Mouse (Mus musculus) olfactory bulb, adult 2 months (tissue): Measurements from ENCODE around the gene AI481877. TPM values are rescaled to one million over a fixed set of nuclear protein-coding genes. Genes with fewer than 3 reads are reported as not detected.
A peak's percentile ranks its signal among the peaks of the same experiment; 100 is the strongest.

Source experiments
- H3K27ac ChIP-seq: fragments of 200-500 bp; 2 replicates; pipeline ENCODE4 v1.5.1; 2012; ENCODE audit warnings: low read depth, low read length; ENCODE audit not compliant: insufficient read depth
- H3K4me1 ChIP-seq: fragments of 200-500 bp; 2 replicates; pipeline ENCODE4 v1.6.1; 2012; ENCODE audit warnings: low read length; ENCODE audit not compliant: control insufficient read depth, insufficient read depth
- H3K4me3 ChIP-seq: fragments of 200-500 bp; 2 replicates; pipeline ENCODE4 v1.5.1; 2012; ENCODE audit warnings: mild to moderate bottlenecking, low read depth, low read length, moderate library complexity; ENCODE audit not compliant: insufficient read depth
- CTCF ChIP-seq: fragments of 200-500 bp; IDR thresholded peaks from 2 replicates; pipeline ENCODE4 v1.5.1; 2012; ENCODE audit warnings: low read depth, mild to moderate bottlenecking, low read length, moderate library complexity; ENCODE audit not compliant: insufficient read depth
- POLR2A ChIP-seq: fragments of 200-500 bp; IDR thresholded peaks from 2 replicates; pipeline ENCODE4 v1.6.1; 2012; ENCODE audit warnings: mild to moderate bottlenecking, low read depth, low read length, moderate library complexity; ENCODE audit not compliant: insufficient read depth
- WGBS: fragments of 180-500 bp; shearing (Covaris S2); methylation state at CpG from one replicate; pipeline ENCODE4 v1.1.7; 2018; 5-methylcytosine and 5-hydroxymethylcytosine counted together
- polyA plus RNA-seq: library from polyadenylated mRNA; stranded (reverse); fragments of >200 nt; gene quantifications from 2 replicates; pipeline ENCODE4 v1.2.4, GENCODE M21; 2012; ENCODE audit warnings: low replicate concordance; ENCODE audit not compliant: missing spikeins, insufficient read depth, insufficient read length

AI481877 gene
- polyA plus RNA-seq, 1 experiment: not detected

GRCm38 (mm10) chr4:59011446-59011845 is 127.3 kb downstream of the AI481877 start:
- TF ChIP-seq CTCF: no peak
- no peak for TF ChIP-seq POLR2A
- WGBS: 55% methylated on average over 3 of the region's 3 CpGs
- no peak overlapping the region for H3K4me3 ChIP-seq
- peaks cover 4% of the 10 kb centered on the region for H3K4me1 ChIP-seq
- no peak overlapping the region for H3K27ac ChIP-seq

- Histone ChIP-seq H3K27ac (no peak overlapping the region), H3K4me1 (peaks cover 5% of the 10 kb centered on the region), H3K4me3 (no peak overlapping the region)
- no peak for TF ChIP-seq CTCF
- WGBS: 52% methylated on average over 4 of the region's 4 CpGs
Measured at GRCm38 (mm10) chr4:59009696-59010095, 129.1 kb downstream of the AI481877 start.

- peaks cover 7% of the 10 kb centered on the region for H3K4me1 ChIP-seq
Measured at GRCm38 (mm10) chr4:59009186-59009585, 129.6 kb downstream of the AI481877 start.

GRCm38 (mm10) chr4:59007974-59008373 is 130.8 kb downstream of the AI481877 start:
- no peak for TF ChIP-seq CTCF
- no peak for TF ChIP-seq POLR2A
- WGBS: 80% methylated on average over 5 of the region's 5 CpGs
- H3K4me3 ChIP-seq: no peak overlapping the region
- H3K27ac ChIP-seq: no peak overlapping the region
- H3K4me1 ChIP-seq: peaks cover 7% of the 10 kb centered on the region

More at GRCm38 (mm10) chr4:59009186-59009585, 129.6 kb downstream of the AI481877 start:
- Histone ChIP-seq H3K4me3 (no peak overlapping the region), H3K27ac (no peak overlapping the region)
- TF ChIP-seq POLR2A (no peak), CTCF (no peak)
- 91% methylated on average over 7 of the region's 7 CpGs for WGBS

GRCm38 (mm10) chr4:59007016-59007415 is 131.8 kb downstream of the AI481877 start:
- Histone ChIP-seq H3K27ac (no peak overlapping the region), H3K4me1 (peaks cover 10% of the 10 kb centered on the region), H3K4me3 (no peak overlapping the region)
- 69% methylated on average over 6 of the region's 6 CpGs for WGBS
- TF ChIP-seq POLR2A (no peak), CTCF (no peak)

GRCm38 (mm10) chr4:59006211-59006610 is 132.6 kb downstream of the AI481877 start:
- WGBS: 66% methylated on average over 8 of the region's 8 CpGs
- H3K4me3 ChIP-seq: no peak overlapping the region
- H3K27ac ChIP-seq: no peak overlapping the region
- peaks cover 8% of the 10 kb centered on the region for H3K4me1 ChIP-seq
- TF ChIP-seq POLR2A: no peak
- no peak for TF ChIP-seq CTCF

- Histone ChIP-seq H3K4me1 (peaks cover 6% of the 10 kb centered on the region), H3K4me3 (peak overlapping the region; percentile 52), H3K27ac (no peak overlapping the region)
- TF ChIP-seq POLR2A: no peak
- no peak for TF ChIP-seq CTCF
- 19% methylated on average over 7 of the region's 7 CpGs for WGBS
Measured at GRCm38 (mm10) chr4:59003806-59004200, 135.0 kb downstream of the AI481877 start.

GRCm38 (mm10) chr4:59002948-59003805 is 135.6 kb downstream of the AI481877 start, which contains the start of gene Gm20503:
Gm20503 (plus strand) TSS chr4:59003210.
- TF ChIP-seq CTCF (no peak), POLR2A (peak; percentile 96)
- H3K27ac ChIP-seq: no peak within 1 kb of the TSS
- H3K4me1 ChIP-seq: peaks cover 6% of the 10 kb centered on the region
- under 1% methylated on average over 89 of the region's 89 CpGs for WGBS
- peak within 1 kb of the TSS; percentile 52 for H3K4me3 ChIP-seq

GRCm38 (mm10) chr4:59000614-59001013 is 138.2 kb downstream of the AI481877 start:
- peaks cover 6% of the 10 kb centered on the region for H3K4me1 ChIP-seq
- 5% methylated on average over 2 of the region's 2 CpGs for WGBS
- H3K4me3 ChIP-seq: no peak overlapping the region
- no peak overlapping the region for H3K27ac ChIP-seq
- TF ChIP-seq POLR2A: no peak
- no peak for TF ChIP-seq CTCF

- Histone ChIP-seq H3K27ac (no peak overlapping the region), H3K4me3 (no peak overlapping the region), H3K4me1 (peaks cover 5% of the 10 kb centered on the region)
- WGBS: 1% methylated on average over 2 of the region's 2 CpGs
- no peak for TF ChIP-seq POLR2A
- TF ChIP-seq CTCF: peak; percentile 48; the same call in 1 of the 2 replicates
Measured at GRCm38 (mm10) chr4:58999686-59000085, 139.1 kb downstream of the AI481877 start.
